Mouse (Mus musculus): ENCODE data around the gene Gm42906. TPM values are rescaled to one million over a fixed set of nuclear protein-coding genes. Genes with fewer than 3 reads are reported as not detected.

Gm42906 gene
- total and polyA plus RNA-seq, 3 experiments: not detected

GRCm38 (mm10) chr5:151090996-151091395 is 337.0 kb downstream of the Gm42906 start:
- H3K9ac ChIP-seq (ENCODE audit: insufficient read depth, low read depth): no peak overlapping the region
- H3K79me2 ChIP-seq (replicated peaks; ENCODE audit: control insufficient read depth, extremely low read depth, insufficient read depth, poor library complexity, severe bottlenecking): peaks cover 75% of the 10 kb centered on the region
- in situ Hi-C loops (cut with MboI; ENCODE audit: low pct_ligation_motif_present, low pct_unique_long_range_greater_than_20kb, low sequenced_read_pairs) (no loop called here), dilution Hi-C loops (cut with MboI; ENCODE audit: extremely low pct_ligation_motif_present, extremely low pct_unique_long_range_greater_than_20kb, low sequenced_read_pairs) (no loop called here)
- peaks cover 77 to 94% of the 10 kb centered on the region in 2 experiments for H3K36me3 ChIP-seq (replicated peaks in 1 of 2; ENCODE audit: control insufficient read depth in 1 of 2, insufficient read depth in 1 of 2, low read length in 1 of 2)
- H3K4me1 ChIP-seq (ENCODE audit: control insufficient read depth in 1 of 2, insufficient read depth in 2 of 2): peaks cover 7 to 34% of the 10 kb centered on the region in 2 experiments; a peak in 3 of 4 replicates
- H3K27ac ChIP-seq (ENCODE audit: insufficient read depth, low read depth): no peak overlapping the region
- no peaks in the 10 kb centered on the region for H3K9me3 ChIP-seq (replicated peaks; ENCODE audit: low read length)
- TF ChIP-seq MEF2A (IDR thresholded peaks at IDR 0.05; ENCODE audit: borderline replicate concordance, low read depth, low read length) (no peak), MAFK (IDR thresholded peaks at IDR 0.05; ENCODE audit: insufficient replicate concordance, low read length) (no peak), E2F4 (IDR thresholded peaks at IDR 0.05; ENCODE audit: insufficient replicate concordance, low read depth, low read length) (no peak), HCFC1 (IDR thresholded peaks at IDR 0.05; ENCODE audit: low read depth, low read length) (no peak), MYC (IDR thresholded peaks at IDR 0.05; ENCODE audit: low read depth, low read length) (no peak), CTCF (conservative IDR thresholded peaks at IDR 0.05 in 1 of 2, IDR thresholded peaks at IDR 0.05 in 1 of 2; ENCODE audit: low read depth in 2 of 2, low read length in 2 of 2) (no peak), ZNF384 (IDR thresholded peaks at IDR 0.05; ENCODE audit: low read depth, low read length) (no peak), CHD2 (IDR thresholded peaks at IDR 0.05; ENCODE audit: low read length) (no peak), EP300 (IDR thresholded peaks at IDR 0.05; ENCODE audit: low read length) (no peak), UBTF (IDR thresholded peaks at IDR 0.05; ENCODE audit: low read depth, low read length) (no peak), KAT2A (IDR thresholded peaks at IDR 0.05; ENCODE audit: insufficient replicate concordance, low read length) (no peak), NRF1 (IDR thresholded peaks at IDR 0.05; ENCODE audit: low read depth, low read length) (no peak), GABPA (IDR thresholded peaks at IDR 0.05; ENCODE audit: insufficient replicate concordance, low read depth, low read length) (no peak), TCF12 (IDR thresholded peaks at IDR 0.05; ENCODE audit: low read depth, low read length) (no peak), SIN3A (IDR thresholded peaks at IDR 0.05; ENCODE audit: low read length) (no peak), RCOR1 (conservative IDR thresholded peaks at IDR 0.05; ENCODE audit: low read depth, low read length) (no peak), USF2 (conservative IDR thresholded peaks at IDR 0.05; ENCODE audit: low read depth, low read length) (no peak)
- no peak overlapping the region for H3K4me3 ChIP-seq (replicated peaks in 1 of 3; ENCODE audit: low read depth in 2 of 3, low read length in 2 of 3, poor library complexity in 1 of 3)
- DNase-seq (ENCODE audit: extremely low read depth): no peak
- no peaks in the 10 kb centered on the region for H3K27me3 ChIP-seq (replicated peaks)
- H3K4me2 ChIP-seq (ENCODE audit: insufficient read depth, low read depth, poor library complexity, severe bottlenecking): no peak overlapping the region

DNA sequence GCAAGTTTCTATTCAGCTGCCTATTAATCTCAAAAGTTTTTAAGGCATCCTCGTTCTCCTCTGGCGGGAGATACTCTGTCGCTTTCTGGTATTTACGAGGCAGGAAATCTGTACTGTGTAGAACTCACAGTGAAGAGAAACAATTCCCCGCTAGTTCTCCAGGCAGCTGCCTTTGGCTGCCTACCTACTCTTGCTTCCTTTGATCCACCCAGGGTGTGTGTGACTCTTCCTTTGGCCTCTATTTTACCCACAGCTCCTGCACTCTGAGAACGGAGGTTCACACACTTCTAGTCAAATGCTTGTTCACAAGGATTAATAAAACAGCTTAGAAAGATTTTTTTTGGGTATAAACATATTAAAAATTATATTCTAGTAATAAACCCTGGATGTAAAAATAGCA is 338.8 kb downstream of the Gm42906 start:
- Histone ChIP-seq H3K4me2 (ENCODE audit: insufficient read depth, low read depth, poor library complexity, severe bottlenecking) (no peak overlapping the region), H3K36me3 (replicated peaks in 1 of 2; ENCODE audit: control insufficient read depth in 1 of 2, insufficient read depth in 1 of 2, low read length in 1 of 2) (peaks cover 79 to 96% of the 10 kb centered on the region in 2 experiments), H3K9ac (ENCODE audit: insufficient read depth, low read depth) (no peak overlapping the region), H3K27me3 (replicated peaks) (no peaks in the 10 kb centered on the region), H3K4me1 (ENCODE audit: control insufficient read depth in 1 of 2, insufficient read depth in 2 of 2) (peaks cover 5 to 32% of the 10 kb centered on the region in 2 experiments; a peak in 2 of 4 replicates), H3K79me2 (replicated peaks; ENCODE audit: control insufficient read depth, extremely low read depth, insufficient read depth, poor library complexity, severe bottlenecking) (peaks cover 77% of the 10 kb centered on the region), H3K27ac (ENCODE audit: insufficient read depth, low read depth) (no peak overlapping the region), H3K9me3 (replicated peaks; ENCODE audit: low read length) (no peaks in the 10 kb centered on the region), H3K4me3 (replicated peaks in 1 of 3; ENCODE audit: low read depth in 2 of 3, low read length in 2 of 3, poor library complexity in 1 of 3) (no peak overlapping the region)
- in situ Hi-C loops (cut with MboI; ENCODE audit: low pct_ligation_motif_present, low pct_unique_long_range_greater_than_20kb, low sequenced_read_pairs) (no loop called here), dilution Hi-C loops (cut with MboI; ENCODE audit: extremely low pct_ligation_motif_present, extremely low pct_unique_long_range_greater_than_20kb, low sequenced_read_pairs) (no loop called here)
- DNase-seq (ENCODE audit: extremely low read depth): no peak
- TF ChIP-seq MXI1 (IDR thresholded peaks at IDR 0.05; ENCODE audit: low read depth, low read length) (no peak), NRF1 (IDR thresholded peaks at IDR 0.05; ENCODE audit: low read depth, low read length) (no peak), ZMIZ1 (IDR thresholded peaks at IDR 0.05; ENCODE audit: low read depth, low read length) (no peak), JUND (conservative IDR thresholded peaks at IDR 0.05; ENCODE audit: low read depth, low read length) (no peak), TBP (conservative IDR thresholded peaks at IDR 0.05; ENCODE audit: low read depth, low read length) (no peak), HCFC1 (IDR thresholded peaks at IDR 0.05; ENCODE audit: low read depth, low read length) (no peak), POLR2A (IDR thresholded peaks at IDR 0.05; ENCODE audit: low read depth, low read length) (no peak), ETS1 (conservative IDR thresholded peaks at IDR 0.05; ENCODE audit: low read depth, low read length) (no peak), BHLHE40 (IDR thresholded peaks at IDR 0.05; ENCODE audit: low read depth, low read length) (no peak), ELF1 (IDR thresholded peaks at IDR 0.05; ENCODE audit: low read depth, low read length) (no peak), MEF2A (IDR thresholded peaks at IDR 0.05; ENCODE audit: borderline replicate concordance, low read depth, low read length) (no peak), E2F4 (IDR thresholded peaks at IDR 0.05; ENCODE audit: insufficient replicate concordance, low read depth, low read length) (no peak), CHD1 (IDR thresholded peaks at IDR 0.05; ENCODE audit: low read depth, low read length) (no peak), SMC3 (IDR thresholded peaks at IDR 0.05; ENCODE audit: low read depth, low read length) (no peak)
